Mouse (Mus musculus): ENCODE results near the gene 5730480H06Rik.

DNA sequence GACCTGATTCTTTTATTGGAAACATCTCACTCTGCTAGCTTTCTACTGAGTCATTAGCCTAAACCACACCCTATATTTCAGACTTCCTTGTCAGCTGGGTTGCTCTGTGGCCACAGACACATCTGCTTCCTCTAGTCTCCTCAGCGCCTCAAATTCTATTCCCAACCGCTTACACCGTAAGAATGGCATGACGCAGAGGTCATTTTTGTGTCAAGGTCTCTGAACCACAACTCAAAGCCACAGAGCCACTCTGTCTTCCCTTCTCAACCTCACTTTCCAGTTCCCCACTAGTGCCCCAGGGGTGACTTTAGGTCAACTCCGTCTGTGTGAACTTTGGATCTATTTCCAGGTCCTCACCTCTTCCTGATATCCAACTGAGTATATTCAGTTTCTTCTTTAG is 3.7 kb downstream of the 5730480H06Rik start:
- TF ChIP-seq POLR2A (IDR thresholded peaks at IDR 0.05; ENCODE audit: insufficient read depth, low read depth, low read length) (no peak), CTCF (IDR thresholded peaks at IDR 0.05; ENCODE audit: insufficient read depth, low read depth, low read length) (no peak)
